Mouse (Mus musculus) right cerebral cortex, postnatal 4 days (tissue): ENCODE results near the gene Spsb1.

Experiments
- DNase-seq: peaks from one replicate; pipeline ENCODE4 v3.0.0-alpha.2; 2022

Gene Spsb1

GRCm38 (mm10) chr4:149853698-149854284, 101.1 kb downstream of the Spsb1 start:
- no peak for DNase-seq

GRCm38 (mm10) chr4:149851554-149851953, 103.3 kb downstream of the Spsb1 start:
- DNase-seq, result no peak

GRCm38 (mm10) chr4:149850674-149851073, 104.2 kb downstream of the Spsb1 start:
- no peak for DNase-seq

- no peak for DNase-seq
Observed at GRCm38 (mm10) chr4:149850045-149850444, 104.8 kb downstream of the Spsb1 start.

- no peak for DNase-seq
Observed at GRCm38 (mm10) chr4:149849035-149849434, 105.8 kb downstream of the Spsb1 start.

GRCm38 (mm10) chr4:149846861-149847631, 107.8 kb downstream of the Spsb1 start:
- no peak for DNase-seq
